Mouse (Mus musculus) limb, embryonic 12.5 days (tissue): ENCODE results near the gene Hsf5. TPM values are rescaled to one million over a fixed set of nuclear protein-coding genes. Genes with fewer than 3 reads are reported as not detected.

ENCODE experiments used
- ATAC-seq: fragments of 200-750 bp; cut with Nextera tagmentation; 2 replicates; pipeline ENCODE4 v1.8.0; 2017; ENCODE audit warnings: low read depth, moderate TSS enrichment; ENCODE audit not compliant: insufficient number of reproducible peaks, insufficient read depth, low FRiP score, low TSS enrichment
- H3K27ac ChIP-seq: fragments of 300-500 bp; sonication (generic); 2 replicates; pipeline ENCODE4 v1.5.1; 2016; ENCODE audit warnings: mild to moderate bottlenecking, moderate library complexity
- H3K27me3 ChIP-seq: fragments of 300-500 bp; sonication (generic); 2 replicates; pipeline ENCODE4 v1.6.1; 2016; ENCODE audit warnings: mild to moderate bottlenecking, moderate library complexity
- H3K36me3 ChIP-seq: fragments of 300-500 bp; sonication (generic); 2 replicates; pipeline ENCODE4 v1.6.1; 2016; ENCODE audit warnings: mild to moderate bottlenecking, moderate library complexity
- H3K4me1 ChIP-seq: fragments of 300-500 bp; sonication (generic); replicated peaks from 2 replicates; pipeline ENCODE4 v1.6.1; 2016
- H3K4me2 ChIP-seq: fragments of 300-500 bp; sonication (generic); 2 replicates; pipeline ENCODE4 v1.6.1; 2016; ENCODE audit warnings: mild to moderate bottlenecking, moderate library complexity
- H3K4me3 ChIP-seq: fragments of 300-500 bp; sonication (generic); replicated peaks from 2 replicates; pipeline ENCODE4 v1.5.1; 2016; ENCODE audit warnings: mild to moderate bottlenecking
- H3K9ac ChIP-seq: fragments of 300-500 bp; sonication (generic); replicated peaks from 2 replicates; pipeline ENCODE4 v1.6.1; 2016; ENCODE audit warnings: mild to moderate bottlenecking, moderate library complexity
- H3K9me3 ChIP-seq: fragments of 300-500 bp; sonication (generic); 2 replicates; pipeline ENCODE4 v1.6.1; 2016; ENCODE audit warnings: mild to moderate bottlenecking, moderate library complexity
- WGBS: fragments of 180-500 bp; shearing (Covaris S2); methylation state at CpG from one replicate; pipeline ENCODE4 v1.1.7; 2016; 5-methylcytosine and 5-hydroxymethylcytosine counted together
- polyA plus RNA-seq: library from polyadenylated mRNA; unstranded; fragments of >200 nt; fragmentation: Nextera tagmentation; extraction: Ambion mirVana; gene quantifications from 2 replicates; pipeline ENCODE4 v1.2.1, GENCODE M21; 2016

Gene Hsf5
- polyA plus RNA-seq, 1 experiment from 2014 or later = 0.21 TPM

- peaks cover 9% of the 10 kb centered on the region for H3K4me1 ChIP-seq
- no peak for ATAC-seq
These were observed 45.4 kb downstream of the Hsf5 start, which contains the start of gene Rnf43 for GRCm38 (mm10) chr11:87662407-87662806. Rnf43 (plus strand) TSS chr11:87662722.

GRCm38 (mm10) chr11:87662822-87663221 lies 45.9 kb downstream of the Hsf5 start:
- Histone ChIP-seq H3K36me3 (no peaks in the 10 kb centered on the region), H3K4me3 (peak overlapping the region; percentile 37), H3K27me3 (peaks cover 18% of the 10 kb centered on the region), H3K9me3 (no peaks in the 10 kb centered on the region), H3K27ac (no peak overlapping the region), H3K9ac (peak overlapping the region; percentile 42; the same call in 1 of the 2 replicates), H3K4me2 (peak overlapping the region; percentile 69), H3K4me1 (peaks cover 9% of the 10 kb centered on the region)
- no peak for ATAC-seq
- WGBS = 10% methylated on average over 14 of the region's 14 CpGs

More at GRCm38 (mm10) chr11:87662407-87662806, 45.4 kb downstream of the Hsf5 start, which contains the start of gene Rnf43:
- H3K9me3 ChIP-seq = no peaks in the 10 kb centered on the region
- peaks cover 18% of the 10 kb centered on the region for H3K27me3 ChIP-seq
- WGBS = 2% methylated on average over 8 of the region's 8 CpGs
- H3K27ac ChIP-seq = no peak within 1 kb of the TSS
- no peaks in the 10 kb centered on the region for H3K36me3 ChIP-seq
- H3K9ac ChIP-seq = peak within 1 kb of the TSS; percentile 42; the same call in 1 of the 2 replicates
- peak within 1 kb of the TSS; percentile 37 for H3K4me3 ChIP-seq
- H3K4me2 ChIP-seq = peak within 1 kb of the TSS; percentile 69

- Histone ChIP-seq H3K36me3 (no peaks in the 10 kb centered on the region), H3K27me3 (peaks cover 18% of the 10 kb centered on the region), H3K9me3 (no peaks in the 10 kb centered on the region), H3K9ac (no peak overlapping the region), H3K4me3 (peak overlapping the region; percentile 15), H3K4me1 (peaks cover 9% of the 10 kb centered on the region), H3K4me2 (peak overlapping the region; percentile 23; the same call in 1 of the 2 replicates), H3K27ac (no peak overlapping the region)
- no peak for ATAC-seq
- 60% methylated on average over 6 of the region's 6 CpGs for WGBS
These were observed 47.0 kb downstream of the Hsf5 start for GRCm38 (mm10) chr11:87663948-87664347.

- Histone ChIP-seq H3K4me1 (peaks cover 9% of the 10 kb centered on the region), H3K4me3 (peak overlapping the region; percentile 15), H3K27ac (no peak overlapping the region), H3K36me3 (no peaks in the 10 kb centered on the region), H3K27me3 (peaks cover 18% of the 10 kb centered on the region), H3K4me2 (peak overlapping the region; percentile 23; the same call in 1 of the 2 replicates), H3K9me3 (no peaks in the 10 kb centered on the region), H3K9ac (no peak overlapping the region)
- ATAC-seq = no peak
- WGBS = 66% methylated on average over 12 of the region's 12 CpGs
These were observed 47.6 kb downstream of the Hsf5 start for GRCm38 (mm10) chr11:87664521-87664920.

GRCm38 (mm10) chr11:87665224-87665623 lies 48.3 kb downstream of the Hsf5 start:
- 60% methylated on average over 6 of the region's 6 CpGs for WGBS
- Histone ChIP-seq H3K27me3 (peaks cover 18% of the 10 kb centered on the region), H3K9me3 (no peaks in the 10 kb centered on the region), H3K4me2 (no peak overlapping the region), H3K4me1 (peaks cover 9% of the 10 kb centered on the region), H3K9ac (no peak overlapping the region), H3K27ac (no peak overlapping the region), H3K36me3 (no peaks in the 10 kb centered on the region), H3K4me3 (no peak overlapping the region)
- ATAC-seq = no peak

GRCm38 (mm10) chr11:87665658-87666057 lies 48.7 kb downstream of the Hsf5 start:
- Histone ChIP-seq H3K27ac (no peak overlapping the region), H3K4me1 (peaks cover 9% of the 10 kb centered on the region), H3K36me3 (no peaks in the 10 kb centered on the region), H3K4me2 (no peak overlapping the region), H3K9me3 (no peaks in the 10 kb centered on the region), H3K27me3 (peaks cover 18% of the 10 kb centered on the region), H3K9ac (no peak overlapping the region), H3K4me3 (no peak overlapping the region)
- 70% methylated on average over 2 of the region's 2 CpGs for WGBS
- ATAC-seq = no peak

GRCm38 (mm10) chr11:87666256-87667035 lies 49.5 kb downstream of the Hsf5 start:
- Histone ChIP-seq H3K36me3 (no peaks in the 10 kb centered on the region), H3K9me3 (no peaks in the 10 kb centered on the region), H3K9ac (no peak overlapping the region), H3K27me3 (peaks cover 18% of the 10 kb centered on the region), H3K4me3 (no peak overlapping the region), H3K4me2 (peak overlapping the region; percentile 15; the same call in 1 of the 2 replicates), H3K27ac (no peak overlapping the region), H3K4me1 (peaks cover 9% of the 10 kb centered on the region)
- WGBS = 66% methylated on average over 12 of the region's 12 CpGs
- ATAC-seq = no peak

- Histone ChIP-seq H3K4me1 (peaks cover 9% of the 10 kb centered on the region), H3K4me2 (no peak overlapping the region), H3K36me3 (no peaks in the 10 kb centered on the region), H3K27me3 (peaks cover 17% of the 10 kb centered on the region), H3K27ac (no peak overlapping the region), H3K9ac (no peak overlapping the region), H3K9me3 (no peaks in the 10 kb centered on the region), H3K4me3 (no peak overlapping the region)
- ATAC-seq = no peak
- WGBS = 66% methylated on average over 4 of the region's 4 CpGs
These were observed 50.4 kb downstream of the Hsf5 start for GRCm38 (mm10) chr11:87667107-87668090.

- Histone ChIP-seq H3K9me3 (no peaks in the 10 kb centered on the region), H3K36me3 (no peaks in the 10 kb centered on the region), H3K27me3 (no peaks in the 10 kb centered on the region), H3K4me1 (no peaks in the 10 kb centered on the region), H3K4me3 (no peak overlapping the region), H3K4me2 (no peak overlapping the region), H3K27ac (no peak overlapping the region), H3K9ac (no peak overlapping the region)
- no peak for ATAC-seq
- WGBS = 90% methylated on average over 1 of the region's 1 CpGs
These were observed 56.3 kb downstream of the Hsf5 start for GRCm38 (mm10) chr11:87673282-87673681.

GRCm38 (mm10) chr11:87675606-87676005 lies 58.6 kb downstream of the Hsf5 start:
- Histone ChIP-seq H3K36me3 (no peaks in the 10 kb centered on the region), H3K9ac (no peak overlapping the region), H3K4me2 (no peak overlapping the region), H3K27me3 (no peaks in the 10 kb centered on the region), H3K9me3 (no peaks in the 10 kb centered on the region), H3K27ac (no peak overlapping the region), H3K4me1 (no peaks in the 10 kb centered on the region), H3K4me3 (no peak overlapping the region)
- WGBS = 89% methylated on average over 6 of the region's 6 CpGs
- ATAC-seq = no peak

- H3K9me3 ChIP-seq = no peaks in the 10 kb centered on the region
- no peaks in the 10 kb centered on the region for H3K27me3 ChIP-seq
- no peak overlapping the region for H3K27ac ChIP-seq
- no peaks in the 10 kb centered on the region for H3K36me3 ChIP-seq
- H3K4me3 ChIP-seq = no peak overlapping the region
- ATAC-seq = no peak
- no peak overlapping the region for H3K9ac ChIP-seq
- 58% methylated on average over 5 of the region's 5 CpGs for WGBS
- H3K4me2 ChIP-seq = no peak overlapping the region
- no peaks in the 10 kb centered on the region for H3K4me1 ChIP-seq
These were observed 60.8 kb downstream of the Hsf5 start for GRCm38 (mm10) chr11:87677756-87678155.
